Mouse (Mus musculus) fibroblast of lung, adult 2 months (primary cell): Measurements from ENCODE around the gene Gpr150.

Source experiments
- DNase-seq: peaks from one replicate; pipeline ENCODE4 v3.0.0-alpha.2; 2011; ENCODE audit warnings: low read depth

Gpr150 gene

DNA sequence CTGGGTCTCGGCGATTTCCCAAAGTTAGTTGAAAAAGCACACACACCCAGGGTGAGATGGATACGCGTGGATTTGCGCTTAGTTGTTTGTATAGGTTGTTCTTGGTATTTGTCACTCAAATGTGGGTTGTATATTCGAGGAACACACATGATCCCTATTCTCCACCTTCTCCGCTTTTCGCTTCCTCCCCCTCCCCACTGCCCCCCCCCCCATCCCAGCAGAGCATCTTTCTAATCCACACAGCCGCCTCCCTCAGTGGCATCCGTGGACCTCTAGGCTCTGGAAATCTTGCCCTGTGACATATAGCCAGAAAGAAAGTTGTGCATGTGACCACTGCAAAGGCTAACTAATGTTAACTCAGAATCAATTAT is at the start of gene Gpr150:
Gene Gpr150 (minus strand): TSS at position 101 of the 371 bp plus-strand sequence.
- DNase-seq: no peak

GRCm38 (mm10) chr13:76101989-76102388 is 45.2 kb upstream of the Gpr150 start:
- DNase-seq: peak; percentile 2

DNA sequence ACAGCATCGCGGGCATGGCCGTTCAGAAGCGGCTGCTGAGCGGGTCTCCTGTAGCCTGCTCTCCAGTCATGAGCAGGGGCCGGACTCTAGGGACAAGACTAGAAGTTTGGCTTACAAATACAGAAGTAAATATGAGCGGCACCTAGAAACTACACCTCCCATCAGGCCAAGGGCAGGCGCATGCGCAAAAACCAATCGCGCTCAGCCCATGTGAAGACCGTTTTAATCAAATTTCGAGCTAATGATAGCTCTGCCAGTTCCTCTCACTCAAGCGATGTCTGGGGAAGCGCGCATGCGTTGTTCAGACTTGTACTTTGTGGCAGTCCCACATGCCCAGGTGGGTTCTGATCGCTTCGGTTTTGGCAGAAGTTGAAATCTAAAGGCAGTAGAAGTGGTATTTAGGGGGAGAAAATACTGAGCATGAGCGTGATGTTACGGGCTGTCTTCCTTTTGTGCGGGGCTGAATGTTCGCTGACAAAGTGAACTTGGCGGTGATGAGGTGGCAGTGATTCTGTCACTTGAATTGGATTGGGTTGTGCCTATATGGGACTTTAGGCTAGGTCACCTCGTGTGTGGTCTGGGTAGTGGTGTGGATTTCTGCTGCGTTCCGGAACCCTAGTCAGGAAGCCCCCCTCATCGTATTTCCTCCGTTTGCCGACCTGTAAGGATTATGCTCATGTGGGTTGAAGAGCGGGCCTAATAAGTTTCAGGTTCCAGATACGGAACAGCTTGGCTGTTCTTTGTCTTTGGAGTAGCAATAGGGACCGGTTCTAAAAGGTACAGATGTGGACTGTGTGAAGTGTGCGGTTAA is 41.9 kb upstream of the Gpr150 start, which contains the start of the genes Arsk and Ttc37:
Gene Arsk (minus strand): TSS at position 168 of the 811 bp plus-strand sequence.
Gene Ttc37 (plus strand): TSS at position 242 of the 811 bp plus-strand sequence.
- DNase-seq: peak; percentile 91

GRCm38 (mm10) chr13:76098116-76098492 is 41.3 kb upstream of the Gpr150 start:
- no peak for DNase-seq

GRCm38 (mm10) chr13:76074323-76074722 is 17.5 kb upstream of the Gpr150 start:
- no peak for DNase-seq

DNA sequence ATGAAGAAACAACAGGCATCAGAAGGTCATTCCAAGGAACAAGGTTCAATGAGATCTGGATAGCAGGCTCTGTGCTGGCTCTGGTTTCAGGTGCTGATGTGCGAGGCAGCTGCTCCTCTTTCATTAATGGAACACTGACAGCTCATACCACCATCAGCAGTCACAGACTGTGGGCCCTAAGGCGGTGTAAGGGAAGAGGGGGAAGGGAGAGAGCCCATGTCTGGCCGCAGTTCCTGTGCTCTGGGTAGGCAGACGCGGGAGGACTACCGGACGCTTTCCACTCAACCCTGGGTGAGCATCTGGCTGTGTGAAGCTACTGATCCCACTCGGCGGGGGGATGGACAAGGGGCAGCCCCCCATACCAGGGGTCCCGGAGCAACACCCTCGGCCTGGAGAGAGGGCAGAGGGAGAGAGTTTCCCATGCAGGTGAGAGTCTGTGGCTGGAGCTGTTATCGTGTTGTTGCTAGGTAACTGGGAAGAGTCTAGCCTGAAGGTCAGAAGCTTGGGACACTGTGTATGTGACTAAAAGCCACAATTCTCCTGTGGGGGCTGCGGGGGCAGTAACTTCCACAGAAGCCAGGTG is 7.7 kb upstream of the Gpr150 start:
- no peak for DNase-seq

- DNase-seq: no peak
Observed at GRCm38 (mm10) chr13:76063548-76063947, 6.8 kb upstream of the Gpr150 start.

- no peak for DNase-seq
Observed at GRCm38 (mm10) chr13:76062569-76062968, 5.8 kb upstream of the Gpr150 start.

GRCm38 (mm10) chr13:76062126-76062525 is 5.3 kb upstream of the Gpr150 start:
- DNase-seq: no peak

GRCm38 (mm10) chr13:76059591-76059990 is 2.8 kb upstream of the Gpr150 start:
- no peak for DNase-seq

DNA sequence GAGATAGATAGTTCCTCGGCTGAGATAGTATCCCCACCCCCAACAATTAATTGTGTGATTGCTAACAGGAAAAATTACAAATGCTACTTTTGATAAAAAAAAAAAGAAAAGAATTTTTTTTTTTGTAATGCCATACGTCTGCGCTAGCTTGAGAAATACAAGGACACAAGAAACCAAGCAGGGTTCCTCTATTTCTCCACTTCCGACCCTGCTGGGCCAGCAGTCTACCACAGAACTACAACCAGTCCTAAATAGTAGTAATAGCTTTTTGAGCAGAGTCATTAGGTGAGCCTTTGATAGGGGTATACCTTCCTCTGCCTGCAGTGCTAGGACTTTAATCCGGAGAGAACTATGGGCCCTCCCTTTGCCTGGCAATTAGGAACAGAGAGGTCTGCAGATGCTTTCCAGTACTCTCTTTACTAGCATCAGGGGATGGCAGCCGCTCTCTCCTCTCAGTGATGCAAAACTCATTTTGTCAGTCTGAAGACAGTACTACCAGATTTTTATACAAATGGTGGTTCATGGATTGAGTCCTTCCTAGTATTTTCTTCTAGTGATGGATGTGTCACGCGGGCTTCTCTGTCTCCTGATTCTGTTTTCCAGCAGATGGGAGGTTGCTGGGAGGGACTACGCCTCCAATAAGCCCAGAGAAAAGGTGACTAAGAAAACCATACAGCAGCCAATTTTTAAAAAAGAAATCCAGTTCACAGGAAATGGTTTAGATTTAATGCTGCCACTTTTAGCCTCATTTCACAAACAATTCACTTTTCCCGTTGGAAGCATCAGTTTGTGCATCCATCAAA is 672 bp upstream of the Gpr150 start:
- DNase-seq: no peak

GRCm38 (mm10) chr13:76056261-76056724 is 503 bp downstream of the Gpr150 start:
- DNase-seq: no peak

GRCm38 (mm10) chr13:76055391-76056232 is 1.2 kb downstream of the Gpr150 start:
- no peak for DNase-seq

DNA sequence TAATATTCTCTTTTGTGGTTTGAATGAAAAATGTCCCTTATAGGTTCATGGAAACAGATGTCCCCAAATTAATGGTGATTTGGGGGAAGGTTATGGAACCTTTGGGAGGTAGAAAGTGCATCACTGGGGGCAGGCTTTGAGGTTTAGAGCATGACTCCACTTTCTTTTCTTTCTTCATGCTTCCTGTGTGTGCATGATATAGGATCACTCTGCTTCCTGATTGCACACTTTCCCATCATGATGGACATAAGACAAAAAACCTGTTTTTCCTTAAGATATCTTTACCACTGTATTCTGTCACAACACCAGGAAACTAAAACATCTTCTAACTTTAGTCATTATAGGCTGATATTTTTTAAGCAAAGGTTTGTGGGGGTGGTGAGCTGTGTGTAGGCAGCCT is 11.8 kb downstream of the Gpr150 start:
- no peak for DNase-seq

DNA sequence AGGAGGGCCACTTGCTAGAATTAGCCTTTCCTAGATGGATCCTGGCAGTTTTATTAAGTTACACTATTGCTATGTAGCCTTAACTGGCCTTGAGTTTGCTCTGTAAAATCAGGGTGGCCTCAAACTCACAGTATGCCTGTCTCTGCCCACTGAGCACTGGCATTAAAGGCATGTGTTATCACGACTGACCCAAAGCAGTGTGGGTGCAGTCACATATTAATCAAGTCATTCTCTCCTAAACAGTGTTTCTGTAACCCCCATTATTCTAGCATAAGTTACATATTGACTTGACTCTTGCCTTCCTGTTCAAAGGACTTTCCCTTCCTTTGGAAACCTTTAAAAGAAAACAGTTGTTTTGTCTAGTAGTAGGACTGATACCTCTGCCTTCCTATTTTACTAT is 14.3 kb downstream of the Gpr150 start:
- no peak for DNase-seq

DNA sequence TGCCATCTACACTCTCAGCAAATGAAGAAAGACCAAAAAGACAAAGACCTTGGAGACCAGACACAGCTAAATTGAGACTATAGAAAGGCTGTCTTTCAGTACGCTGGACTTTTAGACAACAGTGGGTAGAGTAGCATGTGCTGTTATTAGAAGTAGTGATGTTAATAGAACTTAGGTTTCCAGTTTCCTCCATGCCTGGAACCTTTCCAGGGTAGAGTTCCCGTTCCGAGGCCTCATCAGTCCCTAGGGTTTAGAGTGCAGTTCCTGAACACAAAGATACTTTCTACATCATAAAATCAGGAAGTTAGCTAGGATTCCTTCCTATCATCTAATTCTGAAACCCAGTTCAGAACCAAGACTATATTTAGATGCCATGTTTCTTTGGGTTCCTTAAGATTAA is 32.2 kb downstream of the Gpr150 start:
- DNase-seq: no peak

- DNase-seq: peak; percentile 10
Observed at GRCm38 (mm10) chr13:76021782-76022181, 35.0 kb downstream of the Gpr150 start.

GRCm38 (mm10) chr13:76018844-76019400 is 37.9 kb downstream of the Gpr150 start:
- DNase-seq: no peak

- DNase-seq: peak; percentile 96
Observed at GRCm38 (mm10) chr13:76017974-76018843, 38.6 kb downstream of the Gpr150 start, which contains the start of gene Rfesd. TSS of gene Rfesd (minus strand) at chr13:76018719.

DNA sequence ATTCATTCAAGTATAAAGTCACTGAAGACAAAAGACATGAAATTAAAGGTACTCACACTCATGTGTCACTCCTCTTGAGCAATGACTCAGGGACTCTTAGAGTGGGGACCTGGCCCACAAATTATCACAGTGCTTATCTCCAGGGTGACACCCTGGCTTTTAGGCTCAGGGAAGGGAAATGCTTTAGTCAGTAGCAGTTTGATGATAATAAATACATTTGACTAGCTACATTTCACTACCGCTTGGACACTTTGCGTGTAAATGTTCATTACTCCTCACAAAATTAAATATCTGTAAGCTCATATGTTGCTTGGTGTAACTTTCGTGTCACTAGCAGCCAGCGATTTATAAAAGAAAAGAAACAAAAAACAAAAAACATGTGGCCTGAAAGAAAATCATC is 39.3 kb downstream of the Gpr150 start:
- no peak for DNase-seq
